In the genomic region with DNA sequence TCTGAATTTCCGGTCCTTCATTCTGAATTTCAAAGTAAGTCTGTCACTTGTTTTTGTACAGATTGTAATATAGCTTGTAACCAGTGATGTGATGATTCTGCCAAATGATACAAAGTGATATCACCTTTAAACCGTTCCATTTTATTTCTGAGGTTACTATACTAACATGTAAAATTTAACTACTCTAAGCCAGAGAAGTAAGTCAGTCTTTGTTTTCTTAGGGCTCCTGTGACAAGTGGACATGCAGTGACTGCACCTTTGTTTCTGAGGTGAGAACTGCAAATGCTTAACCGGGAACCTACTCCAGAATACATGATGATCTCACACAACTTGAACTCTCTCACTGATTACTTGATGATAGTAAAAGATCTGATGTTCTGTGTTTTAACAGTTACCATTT, we compare ENCODE assay signal across 11 mouse cellular contexts. TPM values are rescaled to one million over a fixed set of nuclear protein-coding genes. Genes with fewer than 3 reads are reported as not detected.
DNase-seq lines count a peak whose midpoint lies in the region; ATAC-seq lines count a peak whose summit lies in the region.
"Had no signal": no experiment of that assay in that cellular context is flagged by ENCODE, and none has a peak within 500 bp of the region (broad histone marks: within the 10 kb centered on the region; RNA-seq: fewer than 3 reads in every experiment).

No protein-coding gene starts in this region.

- H3K9ac ChIP-seq in heart, embryonic 15.5 days, result no peak overlapping the region
- peak overlapping the region; percentile 39; the same call in 1 of the 2 replicates for H3K9ac ChIP-seq in hindbrain, embryonic 15.5 days
- H3K9ac ChIP-seq in midbrain, embryonic 14.5 days (replicated peaks; ENCODE audit: low read length), result peak overlapping the region; percentile 38

- H3K4me2 ChIP-seq in heart, embryonic 15.5 days, result peak overlapping the region; percentile 53
- H3K4me2 ChIP-seq in hindbrain, embryonic 15.5 days, result peak overlapping the region; percentile 73
- peak overlapping the region; percentile 92 for H3K4me2 ChIP-seq in midbrain, embryonic 14.5 days (ENCODE audit: low read length)

- peaks cover 28% of the 10 kb centered on the region for H3K4me1 ChIP-seq in heart, embryonic 15.5 days (replicated peaks)
- H3K4me1 ChIP-seq in hindbrain, embryonic 15.5 days (replicated peaks), result peaks cover 28% of the 10 kb centered on the region
- peaks cover 25% of the 10 kb centered on the region for H3K4me1 ChIP-seq in midbrain, embryonic 14.5 days (ENCODE audit: control insufficient read depth, insufficient read depth, low read length)

- 0 out of 2 replicates have a peak overlapping the region, but pooled peaks have one; percentile 24 for H3K27ac ChIP-seq in heart, embryonic 15.5 days
- no peak overlapping the region for H3K27ac ChIP-seq in hindbrain, embryonic 15.5 days (replicated peaks)
- no peak overlapping the region for H3K27ac ChIP-seq in midbrain, embryonic 14.5 days (replicated peaks; ENCODE audit: low read depth, low read length)

- DNase-seq in heart, postnatal 14 days, result no peak
- DNase-seq in ZHBTc4 (ENCODE audit: low read depth, low spot score), result peak; percentile 31
- no peak for DNase-seq in midbrain, embryonic 14.5 days
- no peak for DNase-seq in right cerebral cortex, postnatal 10 days (ENCODE audit: low spot score in 2 of 2)
- no peak for DNase-seq in layer of hippocampus, postnatal 14 days (ENCODE audit: low spot score in 2 of 2)
- no peak for DNase-seq in frontal cortex, postnatal 25 days (ENCODE audit: low spot score in 2 of 2)
- DNase-seq: cerebellum, postnatal 25 days; layer of hippocampus, adult 9-11 months had no signal

- WGBS in heart, embryonic 15.5 days, result 47% methylated on average over 3 of the region's 3 CpGs
- WGBS in hindbrain, embryonic 15.5 days, result 38% methylated on average over 3 of the region's 3 CpGs
- 36% methylated on average over 3 of the region's 3 CpGs for WGBS in midbrain, embryonic 14.5 days

- intact Hi-C loops in heart, postnatal 14 days (cut with DNase I), result loop anchor here (5.0 to 10.0 kb wide), 2 partner anchors 94 to 823 kb away; a partner anchor contains a TSS

- no peak overlapping the region for H3K4me3 ChIP-seq in heart, embryonic 15.5 days
- H3K4me3 ChIP-seq in hindbrain, embryonic 15.5 days, result peak overlapping the region; percentile 24
- H3K4me3 ChIP-seq in midbrain, embryonic 14.5 days (replicated peaks; ENCODE audit: low read depth, low read length), result peak overlapping the region; percentile 85

- H3K36me3 ChIP-seq in heart, embryonic 15.5 days, result peaks cover 32% of the 10 kb centered on the region
- H3K36me3 ChIP-seq in hindbrain, embryonic 15.5 days, result peaks cover 32% of the 10 kb centered on the region
- peaks cover 63% of the 10 kb centered on the region for H3K36me3 ChIP-seq in midbrain, embryonic 14.5 days (ENCODE audit: control insufficient read depth, insufficient read depth, low read length)

- no peaks in the 10 kb centered on the region for H3K9me3 ChIP-seq in heart, embryonic 15.5 days (replicated peaks)
- no peaks in the 10 kb centered on the region for H3K9me3 ChIP-seq in hindbrain, embryonic 15.5 days
- H3K9me3 ChIP-seq in midbrain, embryonic 14.5 days (ENCODE audit: control insufficient read depth, low read length), result no peaks in the 10 kb centered on the region

- H3K27me3 ChIP-seq in heart, embryonic 15.5 days, result no peaks in the 10 kb centered on the region
- H3K27me3 ChIP-seq in hindbrain, embryonic 15.5 days, result no peaks in the 10 kb centered on the region
- H3K27me3 ChIP-seq in midbrain, embryonic 14.5 days (ENCODE audit: control insufficient read depth, insufficient read depth, low read length), result no peaks in the 10 kb centered on the region
- H3K27me3 ChIP-seq: Patski had no signal

- no peak for ATAC-seq in heart, embryonic 15.5 days (replicated peaks; ENCODE audit: insufficient number of reproducible peaks, insufficient read depth, low FRiP score, low read depth)
- no peak for ATAC-seq in hindbrain, embryonic 15.5 days (ENCODE audit: low FRiP score, low read depth)
- no peak for ATAC-seq in midbrain, embryonic 14.5 days (ENCODE audit: low FRiP score, low TSS enrichment)
- ATAC-seq: Patski had no signal

RNA-seq across cellular contexts. Expression of a gene that starts 3.4 kb away (rescaled TPM):
- polyA plus RNA-seq in heart, embryonic 15.5 days (2015; fragmentation: Nextera tagmentation; extraction: Ambion mirVana), result 6.4 and 7.4 TPM in 2 replicates
- total RNA-seq in heart, postnatal 14 days (2021), result 10 to 100 TPM; 12.8 to 15.8 TPM
- polyA plus RNA-seq in hindbrain, embryonic 15.5 days (2015; fragmentation: Nextera tagmentation; extraction: Ambion mirVana), result 13.9 and 14.4 TPM in 2 replicates
- polyA plus RNA-seq in midbrain, embryonic 14.5 days (2014; fragmentation: Nextera tagmentation; extraction: Ambion mirVana), result 18.4 and 23.7 TPM in 2 replicates
- 10 to 100 TPM; 15.7 to 19.2 TPM for total RNA-seq in layer of hippocampus, postnatal 14 days (2021)

RNA-seq across cellular contexts. Expression of a gene that starts 32.5 kb away (rescaled TPM):
- polyA plus RNA-seq in heart, embryonic 15.5 days (2015; fragmentation: Nextera tagmentation; extraction: Ambion mirVana), result 26.6 and 28.1 TPM in 2 replicates
- 10 to 100 TPM; 17.4 to 17.6 TPM for total RNA-seq in heart, postnatal 14 days (2021)
- 24.0 and 26.1 TPM in 2 replicates for polyA plus RNA-seq in hindbrain, embryonic 15.5 days (2015; fragmentation: Nextera tagmentation; extraction: Ambion mirVana)
- 21.1 and 29.5 TPM in 2 replicates for polyA plus RNA-seq in midbrain, embryonic 14.5 days (2014; fragmentation: Nextera tagmentation; extraction: Ambion mirVana)
- total RNA-seq in layer of hippocampus, postnatal 14 days (2021), result 10 to 100 TPM; 27.0 TPM

RNA-seq across cellular contexts. Expression of a gene that starts 32.5 kb away (rescaled TPM):
- 18.4 and 20.5 TPM in 2 replicates for polyA plus RNA-seq in heart, embryonic 15.5 days (2015; fragmentation: Nextera tagmentation; extraction: Ambion mirVana)
- 1 to 10 TPM; 1.9 to 2.2 TPM for total RNA-seq in heart, postnatal 14 days (2021)
- 9.8 and 12.4 TPM in 2 replicates for polyA plus RNA-seq in hindbrain, embryonic 15.5 days (2015; fragmentation: Nextera tagmentation; extraction: Ambion mirVana)
- 9.6 and 12.5 TPM in 2 replicates for polyA plus RNA-seq in midbrain, embryonic 14.5 days (2014; fragmentation: Nextera tagmentation; extraction: Ambion mirVana)
- 1 to 10 TPM; 1.6 to 1.9 TPM for total RNA-seq in layer of hippocampus, postnatal 14 days (2021)

RNA-seq across cellular contexts. Expression of a gene that starts 59.6 kb away (rescaled TPM):
- polyA plus RNA-seq in heart, embryonic 15.5 days (2015; fragmentation: Nextera tagmentation; extraction: Ambion mirVana), result 2.0 and 3.5 TPM in 2 replicates
- total RNA-seq in heart, postnatal 14 days (2021), result under 1 TPM; 0.31 to 0.41 TPM
- 2.8 and 3.6 TPM in 2 replicates for polyA plus RNA-seq in hindbrain, embryonic 15.5 days (2015; fragmentation: Nextera tagmentation; extraction: Ambion mirVana)
- 2.9 and 3.1 TPM in 2 replicates for polyA plus RNA-seq in midbrain, embryonic 14.5 days (2014; fragmentation: Nextera tagmentation; extraction: Ambion mirVana)
- under 1 TPM; 0.48 to 0.58 TPM for total RNA-seq in layer of hippocampus, postnatal 14 days (2021)
